Mouse (Mus musculus): Measurements from ENCODE around the gene Klf17. TPM values are rescaled to one million over a fixed set of nuclear protein-coding genes. Genes with fewer than 3 reads are reported as not detected.

Klf17 gene
- total RNA-seq, 2 experiments from 2014 or later, result not detected

Other genes starting within 250 kb of the Klf17 start
- gene Eri3, start 215.3 kb downstream of the Klf17 start, total RNA-seq (2021), result 100 to 1,000 TPM; 199 to 226 TPM
- gene Dmap1, start 83.4 kb downstream of the Klf17 start, total RNA-seq (2021), result 10 to 100 TPM; 35.8 to 39.6 TPM
- gene Gm12845, start 41.2 kb downstream of the Klf17 start, total RNA-seq (2021), result not detected
- gene Slc6a9, start 68.9 kb upstream of the Klf17 start, total RNA-seq (2021), result 10 to 100 TPM; 35.1 to 41.4 TPM
- gene Ccdc24, start 106.9 kb upstream of the Klf17 start, total RNA-seq (2021), result 1 to 10 TPM in 1 of 2 experiments, under 1 TPM in 1; 0.91 to 1.1 TPM
- 10 to 100 TPM; 75.6 to 76.3 TPM for gene B4galt2, start 117.8 kb upstream of the Klf17 start, total RNA-seq (2021)
- gene Atp6v0b, start 121.7 kb upstream of the Klf17 start, total RNA-seq (2021), result 100 to 1,000 TPM; 429 to 448 TPM
- 10 to 100 TPM in 1 of 2 experiments, 1 to 10 TPM in 1; 7.9 to 11.7 TPM for gene Dph2, start 126.4 kb upstream of the Klf17 start, total RNA-seq (2021)
- 100 to 1,000 TPM; 131 to 146 TPM for gene Ipo13, start 149.4 kb upstream of the Klf17 start, total RNA-seq (2021)
- gene Artn, start 164.1 kb upstream of the Klf17 start, total RNA-seq (2021), result 1 to 10 TPM; 1.9 to 2.2 TPM